Mouse (Mus musculus): Measurements from ENCODE around the gene Ramp1. TPM values are rescaled to one million over a fixed set of nuclear protein-coding genes. Genes with fewer than 3 reads are reported as not detected.

Ramp1 gene
- total and polyA plus RNA-seq, 3 experiments = 4.1 to 5.6 TPM; not detected in 1

- H3K27me3 ChIP-seq (ENCODE audit: control insufficient read depth in 1 of 2, insufficient read depth in 2 of 2, low read length in 2 of 2) = no peaks in the 10 kb centered on the region
- H3K4me3 ChIP-seq (ENCODE audit: control insufficient read depth in 1 of 2, insufficient read depth in 1 of 2, low read depth in 2 of 2, low read length in 2 of 2) = peak overlapping the region; percentile 59 to 81
- peaks cover 16 to 28% of the 10 kb centered on the region in 2 experiments for H3K4me1 ChIP-seq (ENCODE audit: control insufficient read depth in 1 of 2, insufficient read depth in 2 of 2, low read length in 2 of 2)
Measured at GRCm38 (mm10) chr1:91180174-91180565, 548 bp downstream of the Ramp1 start.

GRCm38 (mm10) chr1:91180723-91181122 is 1.1 kb downstream of the Ramp1 start:
- Histone ChIP-seq H3K9me3 (replicated peaks; ENCODE audit: insufficient read depth, low read length) (no peaks in the 10 kb centered on the region), H3K27ac (ENCODE audit: control insufficient read depth, low read depth, low read length) (no peak overlapping the region), H3K27me3 (ENCODE audit: control insufficient read depth in 1 of 2, insufficient read depth in 2 of 2, low read length in 2 of 2) (no peaks in the 10 kb centered on the region), H3K4me1 (ENCODE audit: control insufficient read depth in 1 of 2, insufficient read depth in 2 of 2, low read length in 2 of 2) (peaks cover 11 to 24% of the 10 kb centered on the region in 2 experiments), H3K79me2 (ENCODE audit: control insufficient read depth, insufficient read depth, low read length, poor library complexity) (no peaks in the 10 kb centered on the region), H3K36me3 (ENCODE audit: control insufficient read depth in 1 of 2, insufficient read depth in 2 of 2, low read length in 2 of 2) (peaks cover 0 to 8% of the 10 kb centered on the region in 2 experiments; a peak in 2 of 4 replicates), H3K9ac (ENCODE audit: control insufficient read depth, low read depth, low read length, poor library complexity, severe bottlenecking) (no peak overlapping the region), H3K4me3 (ENCODE audit: control insufficient read depth in 1 of 2, insufficient read depth in 1 of 2, low read depth in 2 of 2, low read length in 2 of 2) (no peak overlapping the region)
- TF ChIP-seq MAX (IDR thresholded peaks at IDR 0.05; ENCODE audit: low read length) (no peak), POLR2AphosphoS2 (IDR thresholded peaks at IDR 0.05; ENCODE audit: low read length) (no peak), MEF2A (IDR thresholded peaks at IDR 0.05; ENCODE audit: extremely low read depth, insufficient replicate concordance, low read depth, low read length, poor library complexity, severe bottlenecking) (no peak), NELFE (IDR thresholded peaks at IDR 0.05; ENCODE audit: low read depth, low read length) (no peak), NRF1 (IDR thresholded peaks at IDR 0.05; ENCODE audit: insufficient read depth, low read depth, low read length, poor library complexity, severe bottlenecking) (no peak), MYC (IDR thresholded peaks at IDR 0.05; ENCODE audit: low read depth, low read length) (no peak), HCFC1 (IDR thresholded peaks at IDR 0.05; ENCODE audit: low read depth, low read length) (no peak), RCOR1 (IDR thresholded peaks at IDR 0.05; ENCODE audit: low read depth, low read length) (no peak), KAT2A (conservative IDR thresholded peaks at IDR 0.05; ENCODE audit: low read depth, low read length) (no peak), EP300 (IDR thresholded peaks at IDR 0.05; ENCODE audit: low read depth in 1 of 2, low read length in 2 of 2) (no peak), USF1 (IDR thresholded peaks at IDR 0.05; ENCODE audit: low read depth, low read length) (no peak), MYB (IDR thresholded peaks at IDR 0.05; ENCODE audit: low read depth, low read length) (no peak), ZKSCAN1 (IDR thresholded peaks at IDR 0.05; ENCODE audit: low read depth, low read length) (no peak), MAFK (IDR thresholded peaks at IDR 0.05; ENCODE audit: borderline replicate concordance, low read depth, low read length) (no peak), TBP (IDR thresholded peaks at IDR 0.05; ENCODE audit: low read depth, low read length) (no peak), TCF12 (IDR thresholded peaks at IDR 0.05; ENCODE audit: low read depth, low read length) (no peak), CTCF (IDR thresholded peaks at IDR 0.05 in 2 of 3, conservative IDR thresholded peaks at IDR 0.05 in 1 of 3; ENCODE audit: control insufficient read depth in 1 of 3, insufficient read depth in 1 of 3, low read depth in 2 of 3, low read length in 3 of 3, poor library complexity in 1 of 3, severe bottlenecking in 1 of 3) (no peak)
- DNase-seq (ENCODE audit: low read depth, low spot score) = no peak

More at GRCm38 (mm10) chr1:91180174-91180565, 548 bp downstream of the Ramp1 start:
- H3K27ac ChIP-seq (ENCODE audit: control insufficient read depth, low read depth, low read length) = no peak overlapping the region
- DNase-seq (ENCODE audit: low read depth, low spot score) = peak; percentile 19
- TF ChIP-seq POLR2A (IDR thresholded peaks at IDR 0.05; ENCODE audit: control insufficient read depth in 1 of 2, insufficient read depth in 1 of 2, low read depth in 1 of 2, low read length in 2 of 2, poor library complexity in 1 of 2) (no peak), KAT2A (conservative IDR thresholded peaks at IDR 0.05; ENCODE audit: low read depth, low read length) (no peak), ZC3H11A (IDR thresholded peaks at IDR 0.05; ENCODE audit: low read depth, low read length) (no peak), SIN3A (IDR thresholded peaks at IDR 0.05; ENCODE audit: low read length) (no peak), JUND (IDR thresholded peaks at IDR 0.05; ENCODE audit: low read depth, low read length) (no peak), CHD1 (IDR thresholded peaks at IDR 0.05; ENCODE audit: low read depth, low read length) (no peak), TCF12 (IDR thresholded peaks at IDR 0.05; ENCODE audit: low read depth, low read length) (no peak), TBP (IDR thresholded peaks at IDR 0.05; ENCODE audit: low read depth, low read length) (no peak), ZKSCAN1 (IDR thresholded peaks at IDR 0.05; ENCODE audit: low read depth, low read length) (no peak), HCFC1 (IDR thresholded peaks at IDR 0.05; ENCODE audit: low read depth, low read length) (no peak)
- no peaks in the 10 kb centered on the region for H3K9me3 ChIP-seq (replicated peaks; ENCODE audit: insufficient read depth, low read length)
- peak overlapping the region; percentile 47 for H3K9ac ChIP-seq (ENCODE audit: control insufficient read depth, low read depth, low read length, poor library complexity, severe bottlenecking)
- peaks cover 0 to 11% of the 10 kb centered on the region in 2 experiments; a peak in 2 of 4 replicates for H3K36me3 ChIP-seq (ENCODE audit: control insufficient read depth in 1 of 2, insufficient read depth in 2 of 2, low read length in 2 of 2)
- H3K79me2 ChIP-seq (ENCODE audit: control insufficient read depth, insufficient read depth, low read length, poor library complexity) = no peaks in the 10 kb centered on the region
